Mouse (Mus musculus): Measurements from ENCODE around the gene C5ar1.

DNA sequence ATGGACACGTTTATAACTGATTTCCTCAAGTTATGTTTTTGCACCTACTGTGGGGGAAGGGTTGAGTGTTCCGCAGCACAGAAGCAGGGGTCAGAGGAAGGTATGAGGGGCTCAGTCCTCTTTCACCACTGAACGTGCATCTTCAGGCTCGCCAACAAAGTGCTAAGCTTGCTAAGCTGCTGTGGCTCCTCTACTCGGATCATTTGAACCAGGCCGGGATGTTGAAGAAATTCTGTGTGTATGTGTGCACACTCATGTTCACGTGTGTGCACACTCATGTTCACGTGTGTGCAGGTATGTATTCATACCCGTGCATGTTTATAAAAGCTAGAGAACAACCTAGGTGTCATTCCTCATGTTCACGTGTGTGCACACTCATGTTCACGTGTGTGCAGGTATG lies 6.5 kb upstream of the C5ar1 start:
- no peak for TF ChIP-seq CTCF (IDR thresholded peaks at IDR 0.05; ENCODE audit: insufficient read depth, low read length)
- TF ChIP-seq POLR2A (IDR thresholded peaks at IDR 0.05; ENCODE audit: borderline replicate concordance, extremely low read depth, low read depth, low read length), result no peak

All from lung, adult 2 months (tissue).